Mouse (Mus musculus) heart, postnatal 4 days (tissue): ENCODE data around the gene Pygb. TPM values are rescaled to one million over a fixed set of nuclear protein-coding genes. Genes with fewer than 3 reads are reported as not detected.

Experiments used
- DNase-seq: peaks from one replicate; pipeline ENCODE4 v3.0.0; 2021
- total RNA-seq, 2 experiments: library from RNA; stranded (reverse); gene quantifications; 2 replicates each; pipeline ENCODE4 v1.2.3; 2021

Pygb gene
- total RNA-seq, 2 experiments from 2014 or later: 344 to 352 TPM

DNA sequence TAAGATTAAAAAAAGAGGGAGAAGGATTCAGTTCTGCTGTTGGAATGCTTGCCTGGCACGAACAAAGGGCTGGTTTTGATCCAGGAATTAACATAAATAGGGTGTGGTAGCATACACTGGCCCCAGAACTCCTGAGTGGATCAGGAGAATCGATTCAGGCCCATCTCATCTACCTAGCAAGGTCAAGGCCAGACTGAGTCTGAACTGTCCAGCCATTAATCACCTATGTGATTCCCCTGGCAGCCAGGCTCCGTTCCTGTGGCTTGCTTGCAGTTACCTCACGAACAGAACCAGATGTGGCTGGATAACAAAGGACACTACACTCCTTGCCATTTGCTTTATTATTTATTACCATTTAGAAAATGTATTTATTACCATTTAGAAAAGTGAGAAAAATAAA is 6.8 kb downstream of the Pygb start:
- DNase-seq: no peak

DNA sequence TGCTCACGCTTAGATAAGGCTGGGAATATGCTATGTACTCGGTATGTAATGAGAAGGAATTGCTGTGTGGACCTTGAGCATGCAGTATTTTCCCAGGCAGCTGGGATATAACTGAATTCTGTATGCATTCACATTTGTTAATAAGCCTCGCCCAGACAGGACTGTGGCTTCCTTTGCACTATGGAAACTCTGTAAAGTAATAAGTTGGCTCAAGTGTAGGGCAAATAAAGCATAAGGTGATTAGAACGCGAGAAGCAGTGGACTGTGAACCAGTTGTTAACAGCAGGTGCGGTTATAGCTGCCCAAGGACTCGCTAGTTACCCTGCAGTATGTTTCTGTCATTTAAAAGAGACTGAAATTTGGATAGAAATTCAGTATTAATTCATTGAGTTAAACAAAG is 11.5 kb downstream of the Pygb start:
- DNase-seq: no peak

DNA sequence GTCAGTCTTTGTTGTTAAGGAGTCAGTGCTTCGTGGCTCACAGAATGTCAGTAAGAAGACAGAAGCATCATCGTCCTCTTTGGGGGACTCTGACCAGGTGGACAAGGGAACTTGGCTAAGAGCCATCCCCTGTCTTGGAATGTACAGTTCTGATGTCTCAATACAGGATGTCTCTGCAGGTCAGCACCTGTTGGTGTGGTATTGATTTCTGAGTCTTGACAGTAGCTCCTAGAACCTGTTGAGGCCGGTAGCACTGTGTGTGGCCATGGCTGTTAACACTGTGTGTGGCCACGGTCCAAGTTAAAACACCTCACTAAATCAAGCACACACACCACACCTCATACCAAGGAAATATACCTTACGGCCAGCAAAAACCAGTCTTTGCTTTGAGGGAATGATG is 14.1 kb downstream of the Pygb start:
- DNase-seq: no peak

DNA sequence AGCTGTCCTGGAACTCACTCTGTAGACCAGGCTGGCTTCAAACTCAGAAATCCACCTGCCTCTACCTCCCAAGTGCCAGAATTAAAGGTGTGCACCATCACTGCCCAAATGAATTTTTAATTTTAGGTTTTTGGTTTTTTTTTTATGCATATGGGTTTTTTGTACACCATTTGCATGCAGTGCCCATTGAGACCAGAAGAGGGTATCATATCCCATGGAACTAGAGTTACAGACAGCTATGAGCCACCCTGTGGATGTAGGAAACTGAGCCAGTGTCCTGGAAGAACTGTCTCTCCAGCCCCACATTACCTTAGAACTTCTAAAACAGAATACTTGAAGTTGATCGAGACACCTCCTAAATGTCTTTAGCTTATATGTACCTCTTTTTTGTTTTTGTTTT is 16.5 kb downstream of the Pygb start:
- DNase-seq: peak; percentile 36

DNA sequence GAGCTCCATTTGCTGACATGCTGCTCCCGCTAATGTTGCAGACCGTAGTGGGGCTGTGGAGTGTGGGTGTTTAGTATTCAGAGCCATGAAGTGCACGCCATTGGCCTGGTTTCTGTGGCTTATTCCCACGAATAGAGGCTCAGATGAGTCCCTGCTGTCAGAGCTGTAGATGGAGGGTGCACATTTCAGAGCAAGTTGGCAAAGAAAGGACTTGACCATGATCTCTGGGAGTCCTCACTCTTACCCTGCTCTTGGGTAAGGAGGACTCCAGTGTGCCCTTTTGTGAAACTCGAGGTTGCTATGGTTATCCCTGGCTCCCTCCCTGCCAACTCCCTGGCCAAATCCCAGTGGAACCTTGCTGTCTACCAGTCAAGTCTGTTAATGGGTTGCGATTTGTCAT is 21.8 kb downstream of the Pygb start:
- no peak for DNase-seq

DNA sequence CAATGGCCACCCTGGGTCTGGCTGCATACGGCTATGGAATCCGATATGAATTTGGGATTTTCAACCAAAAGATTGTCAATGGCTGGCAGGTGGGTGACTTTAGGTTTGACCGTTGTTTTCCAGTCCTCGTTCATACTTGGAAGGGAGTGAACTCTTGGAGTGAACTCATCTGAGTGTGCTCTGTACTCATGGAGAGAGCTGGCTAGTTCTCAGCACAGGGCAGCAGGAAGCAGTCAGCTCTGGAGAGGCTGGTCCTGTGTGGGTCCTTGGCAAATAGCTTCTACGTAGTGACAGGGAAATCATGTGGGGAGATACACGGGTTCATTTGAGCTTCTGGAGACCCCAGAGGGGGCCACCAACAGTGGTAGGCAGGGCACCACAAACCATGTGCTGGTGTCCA is 22.3 kb downstream of the Pygb start:
- DNase-seq: no peak

DNA sequence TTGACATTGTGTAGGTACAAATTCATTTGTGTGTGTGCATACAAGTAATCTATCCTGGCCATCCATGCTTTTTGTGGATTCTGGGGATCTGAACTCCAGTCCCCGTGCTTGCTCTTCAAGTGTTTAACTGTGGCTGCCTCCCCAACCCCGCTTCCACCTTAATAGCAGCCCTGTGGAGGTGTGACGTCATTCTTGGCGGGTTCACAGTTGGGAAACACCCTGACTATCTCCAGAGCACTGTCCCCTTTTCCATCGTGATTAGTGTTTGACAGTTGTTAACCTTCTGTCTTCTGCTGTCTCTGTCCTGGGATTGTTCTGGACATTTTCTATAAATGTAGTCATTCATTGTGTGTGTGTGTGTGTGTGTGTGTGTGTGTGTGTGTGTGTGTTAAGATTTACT is 24.1 kb downstream of the Pygb start:
- no peak for DNase-seq

DNA sequence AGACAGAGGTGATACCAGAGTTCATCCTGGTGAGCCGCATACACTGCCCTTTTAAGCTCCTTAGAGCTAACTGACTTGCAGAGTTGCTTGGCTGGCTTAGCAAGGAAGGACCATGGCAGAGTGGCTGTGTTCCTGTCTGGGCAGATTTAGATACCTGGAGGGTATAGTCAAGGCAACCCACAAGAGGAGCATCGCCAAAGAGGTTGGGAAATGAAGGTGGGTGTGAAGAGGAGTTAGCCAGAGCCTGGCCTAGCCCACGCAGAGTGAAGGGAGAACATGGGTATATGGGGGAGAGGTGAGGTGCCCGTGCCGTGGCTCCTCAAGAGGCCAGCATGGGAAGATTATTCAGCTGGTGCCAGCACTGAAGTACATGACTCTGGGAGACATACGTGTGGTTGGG is 26.3 kb downstream of the Pygb start:
- no peak for DNase-seq

DNA sequence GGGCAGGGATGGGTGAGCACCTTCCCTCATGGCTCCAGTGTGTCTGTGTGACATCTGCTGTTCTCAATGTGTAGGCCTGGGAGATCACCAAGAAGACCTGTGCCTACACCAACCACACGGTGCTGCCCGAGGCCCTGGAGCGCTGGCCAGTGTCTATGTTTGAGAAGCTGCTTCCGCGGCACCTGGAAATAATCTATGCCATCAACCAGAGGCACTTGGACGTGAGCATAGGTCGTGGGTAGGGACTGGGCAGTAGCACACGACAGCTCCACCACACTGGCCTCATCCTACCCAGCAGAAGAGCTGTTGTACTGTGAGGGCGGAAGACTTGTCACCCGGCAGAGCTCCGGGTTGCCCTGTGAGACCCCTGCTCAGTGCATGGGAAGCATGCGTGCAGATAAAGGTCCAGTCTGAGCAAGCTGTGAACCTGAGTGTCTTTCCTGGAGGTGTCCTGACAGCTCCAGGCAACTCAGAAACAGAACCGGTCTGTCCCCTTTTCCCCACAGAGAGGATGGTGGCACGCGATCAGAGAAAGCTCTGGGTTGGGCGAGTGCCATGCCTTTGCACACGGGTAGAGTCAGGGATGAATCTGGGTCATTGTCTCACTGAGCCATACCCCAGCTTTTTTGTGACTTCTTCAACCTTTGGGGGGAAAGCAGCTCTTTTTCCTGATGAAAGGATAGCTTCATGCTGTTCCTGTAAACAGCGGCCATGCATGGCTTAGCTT is 30.3 kb downstream of the Pygb start:
- DNase-seq: no peak

DNA sequence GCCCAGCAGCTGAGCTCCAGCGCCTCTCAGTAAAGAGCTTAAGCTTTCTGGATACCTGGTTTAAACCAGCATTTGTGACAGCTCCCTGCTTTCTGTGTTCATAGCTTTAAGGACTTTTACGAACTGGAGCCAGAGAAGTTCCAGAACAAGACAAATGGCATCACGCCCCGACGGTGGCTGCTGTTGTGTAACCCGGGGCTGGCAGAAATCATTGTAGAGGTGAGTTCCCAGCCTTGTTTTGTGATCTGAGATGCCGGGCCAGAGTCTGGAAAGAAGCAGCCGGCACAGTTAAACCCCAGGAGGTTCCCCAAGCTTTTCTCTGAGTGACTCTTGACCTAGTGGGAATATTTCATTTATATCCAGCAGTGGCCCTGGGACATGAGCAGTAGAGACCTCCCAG is 32.2 kb downstream of the Pygb start:
- DNase-seq: no peak

DNA sequence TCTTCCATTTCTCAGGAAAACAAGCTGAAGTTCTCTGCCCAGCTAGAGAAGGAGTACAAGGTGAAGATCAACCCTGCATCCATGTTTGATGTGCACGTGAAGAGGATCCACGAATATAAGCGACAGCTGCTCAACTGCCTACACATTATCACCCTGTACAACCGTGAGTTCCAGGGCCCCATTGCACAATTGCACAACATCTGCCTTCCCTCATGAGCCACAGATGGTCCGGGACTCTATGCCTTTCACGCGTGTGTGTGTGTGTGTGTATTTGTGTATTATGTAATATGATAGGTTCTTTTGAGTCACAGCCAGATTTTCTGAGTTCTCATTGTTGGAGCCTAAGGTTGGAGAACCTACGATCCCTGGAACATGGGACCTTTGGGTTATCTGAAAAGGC is 34.2 kb downstream of the Pygb start:
- DNase-seq: no peak

DNA sequence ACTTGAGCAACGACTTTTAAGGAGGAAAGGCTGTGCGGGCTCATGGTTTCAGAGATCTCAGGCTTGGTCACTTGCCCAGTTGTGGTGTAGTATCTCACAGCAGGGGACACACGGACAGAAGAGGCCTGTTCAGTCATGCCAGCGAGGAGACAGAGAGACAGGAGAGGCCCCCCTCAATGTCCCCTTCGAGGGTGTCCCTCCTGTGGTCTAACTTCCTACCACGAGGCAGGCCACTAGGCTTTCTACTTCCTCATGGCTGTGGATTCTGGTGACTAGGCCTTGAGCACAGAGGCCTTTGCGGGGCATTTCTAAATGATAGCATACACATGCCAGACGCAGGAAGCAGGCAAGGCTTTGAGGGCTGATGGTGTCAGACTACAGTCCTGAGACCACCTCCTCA is 36.5 kb downstream of the Pygb start:
- DNase-seq: no peak

DNA sequence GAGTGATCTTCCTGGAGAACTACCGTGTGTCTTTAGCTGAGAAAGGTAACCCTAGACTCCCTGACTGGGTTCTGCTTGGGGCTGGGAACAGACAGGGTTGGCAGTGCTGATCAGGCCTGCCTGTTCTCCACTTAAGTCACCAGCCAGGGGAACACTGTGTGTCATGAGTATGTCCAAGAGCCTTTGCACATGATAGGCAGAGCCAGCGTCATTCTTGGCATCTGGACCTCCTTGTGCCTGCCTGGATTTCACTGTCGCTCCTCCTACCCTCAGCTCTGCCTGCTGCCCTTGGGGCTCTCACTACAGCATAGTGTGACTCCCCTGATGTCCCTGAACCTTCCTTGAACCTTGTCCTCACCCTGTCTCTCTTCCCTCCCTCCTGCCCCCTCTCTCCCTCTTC is 39.9 kb downstream of the Pygb start:
- DNase-seq: no peak

DNA sequence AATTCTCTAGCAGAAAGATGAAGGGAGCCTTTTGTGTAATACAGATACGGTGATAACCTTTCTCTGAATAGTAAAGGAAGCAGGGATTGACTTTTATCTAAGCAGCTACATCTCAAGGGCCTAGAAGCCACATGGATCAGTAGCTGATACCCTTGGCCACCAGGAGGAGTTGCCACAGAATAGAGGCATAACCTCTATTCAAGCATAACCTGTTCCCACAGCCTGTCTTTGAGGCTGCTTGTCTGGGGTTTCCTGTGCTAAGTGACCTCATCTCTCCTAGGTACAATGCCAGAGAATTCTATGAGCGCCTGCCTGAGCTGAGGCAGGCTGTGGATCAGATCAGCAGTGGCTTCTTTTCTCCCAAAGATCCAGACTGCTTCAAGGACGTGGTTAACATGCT is 41.6 kb downstream of the Pygb start:
- DNase-seq: no peak

DNA sequence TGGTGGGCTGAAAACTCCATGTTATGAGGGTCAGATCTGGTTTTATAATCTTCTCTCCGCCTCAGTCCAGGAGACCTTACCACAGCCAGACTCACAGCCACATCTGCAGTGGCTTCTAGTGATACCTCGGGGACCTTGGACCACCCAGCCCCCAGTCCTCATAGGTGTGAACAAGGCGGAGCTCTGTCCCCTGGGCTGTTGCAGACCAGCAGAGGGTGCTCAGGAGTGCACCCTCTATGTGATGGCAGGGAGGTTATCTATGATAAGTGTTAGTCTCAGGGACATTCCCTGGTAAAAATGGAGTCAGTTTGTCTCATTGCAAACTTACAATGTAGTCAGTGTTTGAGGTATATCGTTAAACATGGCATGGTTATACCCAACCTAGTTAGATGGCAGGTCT is 42.1 kb downstream of the Pygb start:
- DNase-seq: no peak

DNA sequence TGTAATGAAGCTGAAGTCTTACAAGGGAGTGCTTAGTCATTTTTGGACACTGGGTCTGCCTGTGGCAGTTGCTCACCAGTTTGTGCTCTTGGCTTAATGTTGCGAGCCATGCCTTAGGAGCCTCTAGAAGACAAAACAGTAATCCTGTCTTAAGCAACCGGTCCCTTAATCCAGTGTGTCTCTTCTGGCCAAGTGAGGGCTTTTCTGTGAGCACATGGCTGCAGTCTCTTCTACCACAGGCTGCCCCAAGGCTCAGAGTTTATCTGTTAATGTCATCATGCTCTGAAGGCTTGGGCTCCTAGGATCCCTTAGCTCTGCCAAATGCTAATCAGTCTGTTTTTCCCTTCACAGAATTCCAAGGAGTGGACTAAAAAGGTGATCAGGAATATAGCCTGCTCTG is 43.5 kb downstream of the Pygb start:
- no peak for DNase-seq

DNA sequence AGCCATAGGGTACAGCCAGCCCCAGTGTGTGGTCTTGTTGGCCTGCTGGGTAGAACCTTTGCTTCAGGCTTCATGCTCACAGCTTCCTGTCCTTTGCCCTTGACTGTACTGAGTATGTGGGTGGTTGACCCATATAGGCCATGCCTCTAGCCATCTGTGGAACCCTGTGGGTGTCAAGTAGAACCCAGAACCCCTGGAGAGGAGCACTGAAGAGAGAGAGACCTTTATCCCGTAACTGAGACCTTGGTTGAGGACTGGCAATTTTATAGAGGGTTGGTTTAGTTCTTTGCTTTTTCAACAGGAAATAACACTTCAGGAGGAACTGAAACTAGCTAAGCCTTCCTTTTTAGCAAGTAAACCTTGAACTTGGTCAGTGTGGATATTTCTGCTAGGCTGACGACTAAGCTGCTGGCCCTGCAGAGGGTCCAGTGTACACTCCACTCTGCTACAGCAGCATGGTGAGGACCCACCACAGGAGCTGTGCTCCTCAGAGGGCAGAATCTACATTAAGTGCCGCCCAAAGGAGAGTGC is 44.4 kb downstream of the Pygb start:
- DNase-seq: no peak

DNA sequence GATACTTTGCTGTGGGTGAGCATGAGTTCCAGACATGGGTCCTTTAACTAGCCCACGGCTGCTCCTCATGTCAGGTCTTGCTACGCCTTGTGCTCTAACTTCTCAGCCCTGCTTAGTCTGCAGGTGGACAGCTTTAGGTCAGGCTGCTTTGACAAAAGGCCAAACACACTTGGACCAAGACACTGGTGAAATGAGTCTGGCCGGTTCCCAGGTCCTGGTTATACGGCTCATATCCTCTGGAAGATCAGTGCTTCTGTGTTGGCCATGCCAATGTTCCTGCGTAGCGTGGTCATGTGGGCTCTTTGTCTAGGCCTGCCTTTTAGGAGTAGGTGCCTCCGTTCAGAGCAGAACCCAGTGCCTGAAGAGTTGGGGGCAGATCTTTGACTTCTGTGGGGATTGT is 45.5 kb downstream of the Pygb start:
- DNase-seq: peak; percentile 30

DNA sequence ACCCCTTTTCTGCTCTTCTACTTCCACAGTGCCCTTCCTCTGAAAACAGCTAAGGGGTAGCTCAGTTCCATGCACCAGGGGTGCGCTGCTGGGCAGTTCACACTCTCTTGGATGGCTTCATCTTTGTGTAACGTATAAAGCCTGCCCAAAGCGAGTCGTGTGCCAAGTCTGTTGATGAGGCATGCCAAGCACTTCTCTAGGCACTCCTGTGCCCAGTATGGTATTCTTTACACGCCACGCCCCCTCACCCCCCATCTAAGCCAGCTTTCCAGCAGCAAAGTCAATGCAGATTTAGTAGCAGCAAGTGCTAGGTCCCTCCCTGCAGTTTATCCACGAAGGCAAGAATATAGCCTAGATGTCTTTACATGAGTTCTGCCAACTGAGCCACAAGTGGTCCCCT is 48.1 kb downstream of the Pygb start:
- peak; percentile 40 for DNase-seq

DNA sequence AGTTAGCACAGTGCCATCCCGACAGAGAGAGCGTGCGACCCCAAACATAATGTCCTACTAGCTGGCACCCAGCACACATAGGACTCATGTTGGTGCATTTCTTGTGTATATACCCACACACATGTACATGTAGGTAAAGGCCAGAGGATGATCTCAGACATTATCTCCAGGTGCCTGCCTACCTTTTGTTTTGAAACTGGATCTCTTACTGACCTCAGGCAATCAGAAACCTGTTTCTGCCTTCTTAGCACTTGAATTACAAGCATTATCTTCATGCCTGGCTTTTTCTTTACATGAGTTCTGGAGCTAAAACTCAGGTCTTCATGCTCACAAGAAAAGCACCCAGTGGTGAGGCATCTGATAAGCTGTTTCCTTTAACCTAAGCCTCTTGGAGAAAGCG is 49.4 kb downstream of the Pygb start:
- DNase-seq: peak; percentile 4

DNA sequence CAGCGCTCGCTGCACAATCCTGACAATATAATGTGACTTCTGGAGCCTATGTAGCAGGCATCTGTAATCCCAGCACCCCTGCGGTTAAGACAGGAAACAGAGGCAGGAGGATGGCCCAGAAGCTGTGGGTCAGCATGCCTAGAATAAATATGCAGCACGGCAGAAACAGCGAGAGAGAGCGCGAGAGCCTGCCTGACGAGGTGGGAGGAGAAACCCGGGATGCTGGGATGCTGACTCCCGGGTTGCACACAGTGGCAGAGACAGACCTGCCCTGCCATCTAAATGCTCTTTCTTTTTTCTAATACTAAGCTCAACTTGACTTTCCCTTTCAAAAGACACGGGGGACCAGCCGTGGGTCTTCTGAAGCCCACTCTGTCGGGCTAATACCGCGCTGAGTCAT is 50.4 kb downstream of the Pygb start:
- no peak for DNase-seq

DNA sequence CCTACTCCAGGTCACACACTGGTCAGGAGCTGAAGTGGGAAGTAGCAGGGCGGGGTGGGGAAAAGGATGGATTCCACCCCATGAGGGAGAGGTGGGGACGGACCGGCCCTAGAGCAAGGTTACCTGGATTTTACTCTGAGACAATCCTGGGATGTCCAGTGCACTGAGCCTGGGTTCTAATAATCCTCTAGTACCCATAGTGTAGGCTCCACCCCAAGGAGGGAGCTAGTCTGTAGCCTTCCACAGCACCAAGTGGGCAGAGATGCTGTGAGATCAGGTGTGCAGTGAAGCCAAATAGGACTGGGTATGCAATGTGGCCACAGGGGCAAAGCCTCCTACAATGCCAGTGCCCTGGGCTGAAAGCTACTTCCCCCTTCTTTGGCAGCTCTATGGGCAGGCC is 51.2 kb downstream of the Pygb start:
- no peak for DNase-seq

DNA sequence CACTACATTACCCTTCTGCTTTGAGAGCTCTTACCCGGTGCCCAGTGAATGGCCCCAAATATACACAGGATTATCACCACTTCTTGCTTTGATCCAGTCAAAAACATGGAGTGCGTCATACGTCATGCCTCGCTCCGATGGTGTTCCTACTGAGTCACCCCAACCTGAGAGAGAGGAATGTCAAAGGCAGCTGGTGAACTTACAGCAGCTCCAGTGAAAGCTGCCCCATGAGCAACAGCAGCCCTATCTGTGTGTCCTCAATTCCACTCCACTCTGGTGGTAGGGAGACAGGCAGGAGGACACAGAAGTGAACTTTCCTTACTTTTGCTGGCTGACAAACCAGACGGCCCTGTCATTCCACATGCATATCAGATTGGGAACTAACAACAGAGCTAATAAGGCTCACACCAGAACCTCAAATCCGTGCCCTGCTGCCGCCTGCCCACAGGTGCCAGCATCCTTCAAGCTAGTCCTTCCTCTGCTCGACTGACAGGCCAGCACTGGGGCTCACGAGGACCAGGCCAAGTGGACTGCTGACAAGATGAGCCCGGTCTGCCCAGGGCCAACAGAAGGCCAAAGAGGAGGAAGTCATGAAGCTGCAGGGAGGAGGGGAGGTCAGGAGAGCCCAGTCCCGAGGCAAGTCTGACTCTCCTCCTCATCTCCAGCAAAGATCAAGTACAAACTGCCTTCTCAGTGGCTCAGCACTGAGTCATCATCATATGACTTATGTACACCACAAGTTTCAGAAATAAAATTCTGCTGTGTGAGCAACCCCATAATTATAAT is 53.3 kb downstream of the Pygb start:
- DNase-seq: no peak

DNA sequence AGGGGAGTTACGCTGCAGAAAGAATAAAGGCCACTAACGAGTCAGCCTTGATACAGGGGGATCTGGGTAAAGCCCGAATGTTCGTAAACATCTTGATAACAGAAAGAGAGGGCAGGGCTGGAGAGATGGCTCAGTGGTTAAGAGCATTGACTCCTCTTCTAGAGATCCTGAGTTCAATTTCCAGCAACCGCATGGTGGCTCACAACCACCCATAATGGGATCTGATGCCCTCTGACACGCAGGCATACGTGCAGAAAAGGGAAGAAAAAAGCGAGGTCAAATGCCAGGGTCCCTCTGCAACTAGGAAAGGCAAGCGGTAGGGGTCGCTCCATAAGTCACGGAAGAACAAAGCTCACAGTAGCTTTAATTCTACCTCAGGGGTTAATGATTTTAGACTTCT is 54.6 kb downstream of the Pygb start:
- DNase-seq: no peak
